Mouse (Mus musculus) erythroblast, embryonic 14.5 days (primary cell): ENCODE measurements at regions not wholly inside any gene's neighbourhood (a gene's known extent, or its start where the extent isn't known, plus 50 kb on each side); places are given as distances from the start of the nearest gene placed in this dataset.

Source experiments
- GATA1 ChIP-seq: IDR thresholded peaks from 2 replicates; pipeline ENCODE4 v1.6.1; 2012; ENCODE audit warnings: low read length, inconsistent platforms, mixed read lengths
- TAL1 ChIP-seq: IDR thresholded peaks from 3 replicates; pipeline ENCODE4 v1.6.1; 2012; ENCODE audit warnings: low read length, inconsistent platforms, mixed read lengths

GRCm38 (mm10) chr17:27293586-27294207 lies 89.4 kb upstream of the Lemd2 start:
- TF ChIP-seq TAL1 (no peak), GATA1 (no peak)
